Mouse (Mus musculus) heart, embryonic 10.5 days (tissue): ENCODE results near the gene Txndc9. TPM values are rescaled to one million over a fixed set of nuclear protein-coding genes. Genes with fewer than 3 reads are reported as not detected.
"Not testable (repeated sequence)": the region's sequence is repeated elsewhere in the genome, so short reads cannot be mapped to it uniquely, and the experiment has no call there.

Experiments used
- DNase-seq: peaks from one replicate; pipeline ENCODE4 v3.0.0-alpha.2; 2017; ENCODE audit warnings: low spot score
- H3K27ac ChIP-seq: fragments of 300-500 bp; sonication (generic); 2 replicates; pipeline ENCODE4 v1.5.1; 2016; ENCODE audit warnings: mild to moderate bottlenecking
- H3K27me3 ChIP-seq: fragments of 300-500 bp; sonication (generic); 2 replicates; pipeline ENCODE4 v1.6.1; 2016; ENCODE audit warnings: mild to moderate bottlenecking; ENCODE audit not compliant: poor library complexity, insufficient read depth, severe bottlenecking
- H3K36me3 ChIP-seq: fragments of 300-500 bp; sonication (generic); 2 replicates; pipeline ENCODE4 v1.6.1; 2016; ENCODE audit warnings: mild to moderate bottlenecking, moderate library complexity
- H3K4me1 ChIP-seq: fragments of 300-500 bp; sonication (generic); 2 replicates; pipeline ENCODE4 v1.6.1; 2016; ENCODE audit warnings: mild to moderate bottlenecking
- H3K4me3 ChIP-seq: fragments of 300-500 bp; sonication (generic); 2 replicates; pipeline ENCODE4 v1.5.1; 2016; ENCODE audit warnings: mild to moderate bottlenecking, moderate library complexity
- H3K9me3 ChIP-seq: fragments of 300-500 bp; sonication (generic); 2 replicates; pipeline ENCODE4 v1.6.1; 2016; ENCODE audit warnings: mild to moderate bottlenecking, moderate library complexity
- WGBS: fragments of 180-500 bp; shearing (Covaris S2); methylation state at CpG from one replicate; pipeline ENCODE4 v1.1.7; 2016; 5-methylcytosine and 5-hydroxymethylcytosine counted together
- polyA plus RNA-seq: library from polyadenylated mRNA; unstranded; fragments of >200 nt; fragmentation: Nextera tagmentation; extraction: Ambion mirVana; gene quantifications from 2 replicates; pipeline ENCODE4 v1.2.1, GENCODE M21; 2016

Gene Txndc9
- polyA plus RNA-seq, 1 experiment from 2014 or later: 143 TPM

GRCm38 (mm10) chr1:37999552-37999951 is 1.9 kb upstream of the Txndc9 start:
- no peak for DNase-seq
- no peaks in the 10 kb centered on the region for H3K9me3 ChIP-seq
- H3K27ac ChIP-seq: no peak overlapping the region
- H3K27me3 ChIP-seq: no peaks in the 10 kb centered on the region
- WGBS: 71% methylated on average over 3 of the region's 3 CpGs
- H3K4me3 ChIP-seq: peak overlapping the region; percentile 99
- H3K36me3 ChIP-seq: peaks cover 11% of the 10 kb centered on the region
- peaks cover 14% of the 10 kb centered on the region for H3K4me1 ChIP-seq

GRCm38 (mm10) chr1:37998371-37999199 is 892 bp upstream of the Txndc9 start:
- Histone ChIP-seq H3K36me3 (peaks cover 21% of the 10 kb centered on the region), H3K4me3 (peak overlapping the region; percentile 99), H3K9me3 (no peaks in the 10 kb centered on the region), H3K27ac (peak overlapping the region; percentile 96), H3K4me1 (peaks cover 14% of the 10 kb centered on the region), H3K27me3 (no peaks in the 10 kb centered on the region)
- DNase-seq: no peak
- WGBS: 4% methylated on average over 47 of the region's 47 CpGs

- Histone ChIP-seq H3K4me1 (peaks cover 14% of the 10 kb centered on the region), H3K27ac (peak overlapping the region; percentile 96), H3K27me3 (no peaks in the 10 kb centered on the region), H3K9me3 (no peaks in the 10 kb centered on the region), H3K4me3 (peak overlapping the region; percentile 99), H3K36me3 (peaks cover 37% of the 10 kb centered on the region)
- WGBS: under 1% methylated on average over 42 of the region's 42 CpGs
- DNase-seq: peak; percentile 99
These were observed 712 bp downstream of the Txndc9 start for GRCm38 (mm10) chr1:37996877-37997484.

- 47% methylated on average over 3 of the region's 3 CpGs for WGBS
- DNase-seq: peak; percentile 61
- no peaks in the 10 kb centered on the region for H3K27me3 ChIP-seq
- peaks cover 44% of the 10 kb centered on the region for H3K36me3 ChIP-seq
- no peaks in the 10 kb centered on the region for H3K9me3 ChIP-seq
- peaks cover 14% of the 10 kb centered on the region for H3K4me1 ChIP-seq
- H3K4me3 ChIP-seq: peak overlapping the region; percentile 99
- H3K27ac ChIP-seq: peak overlapping the region; percentile 96
These were observed 1.5 kb downstream of the Txndc9 start for GRCm38 (mm10) chr1:37996226-37996625.

GRCm38 (mm10) chr1:37987856-37988255 is 9.8 kb downstream of the Txndc9 start:
- Histone ChIP-seq H3K27ac (no peak overlapping the region), H3K9me3 (no peaks in the 10 kb centered on the region), H3K4me3 (no peak overlapping the region), H3K4me1 (no peaks in the 10 kb centered on the region), H3K36me3 (peaks cover 73% of the 10 kb centered on the region), H3K27me3 (no peaks in the 10 kb centered on the region)
- WGBS: 91% methylated on average over 5 of the region's 5 CpGs
- no peak for DNase-seq

GRCm38 (mm10) chr1:37985764-37986323 is 11.8 kb downstream of the Txndc9 start:
- DNase-seq: no peak

GRCm38 (mm10) chr1:37984326-37984725 is 13.4 kb downstream of the Txndc9 start:
- DNase-seq: no peak
- peaks cover 37% of the 10 kb centered on the region for H3K36me3 ChIP-seq
- no peak overlapping the region for H3K27ac ChIP-seq
- no peak overlapping the region for H3K4me3 ChIP-seq
- no peaks in the 10 kb centered on the region for H3K9me3 ChIP-seq
- H3K27me3 ChIP-seq: no peaks in the 10 kb centered on the region
- H3K4me1 ChIP-seq: no peaks in the 10 kb centered on the region
- WGBS: 81% methylated on average over 1 of the region's 1 CpGs

More at GRCm38 (mm10) chr1:37985764-37986323, 11.8 kb downstream of the Txndc9 start:
- WGBS: 77% methylated on average over 9 of the region's 9 CpGs
- H3K4me3 ChIP-seq: no peak overlapping the region
- no peaks in the 10 kb centered on the region for H3K9me3 ChIP-seq
- H3K36me3 ChIP-seq: peaks cover 52% of the 10 kb centered on the region
- H3K4me1 ChIP-seq: no peaks in the 10 kb centered on the region
- no peak overlapping the region for H3K27ac ChIP-seq
- H3K27me3 ChIP-seq: no peaks in the 10 kb centered on the region

- Histone ChIP-seq H3K27me3 (no peaks in the 10 kb centered on the region; the same call in 1 of the 2 replicates), H3K27ac (no peak overlapping the region), H3K9me3 (no peaks in the 10 kb centered on the region), H3K4me3 (no peak overlapping the region), H3K36me3 (no peaks in the 10 kb centered on the region), H3K4me1 (no peaks in the 10 kb centered on the region)
- peak; percentile 70 for DNase-seq
- WGBS: 89% methylated on average over 7 of the region's 7 CpGs
These were observed 20.4 kb downstream of the Txndc9 start for GRCm38 (mm10) chr1:37977303-37977702.

GRCm38 (mm10) chr1:37976666-37977065 is 21.0 kb downstream of the Txndc9 start:
- H3K36me3 ChIP-seq, H3K27me3 ChIP-seq, H3K4me1 ChIP-seq, H3K27ac ChIP-seq, H3K9me3 ChIP-seq, DNase-seq, H3K4me3 ChIP-seq: not testable (repeated sequence)
- 73% methylated on average over 9 of the region's 9 CpGs for WGBS

GRCm38 (mm10) chr1:37971520-37971919 is 26.2 kb downstream of the Txndc9 start:
- no peak overlapping the region for H3K27ac ChIP-seq
- no peak for DNase-seq
- 31% methylated on average over 4 of the region's 4 CpGs for WGBS
- H3K4me3 ChIP-seq: no peak overlapping the region
- H3K27me3 ChIP-seq: no peaks in the 10 kb centered on the region; the same call in 1 of the 2 replicates
- no peaks in the 10 kb centered on the region for H3K9me3 ChIP-seq
- H3K36me3 ChIP-seq: no peaks in the 10 kb centered on the region
- H3K4me1 ChIP-seq: no peaks in the 10 kb centered on the region

GRCm38 (mm10) chr1:37968746-37969145 is 28.9 kb downstream of the Txndc9 start:
- WGBS: 87% methylated on average over 6 of the region's 6 CpGs
- H3K36me3 ChIP-seq: no peaks in the 10 kb centered on the region
- no peak overlapping the region for H3K4me3 ChIP-seq
- H3K27me3 ChIP-seq: no peaks in the 10 kb centered on the region
- no peak overlapping the region for H3K27ac ChIP-seq
- DNase-seq: no peak
- peaks cover 3% of the 10 kb centered on the region; the same call in 1 of the 2 replicates for H3K4me1 ChIP-seq
- H3K9me3 ChIP-seq: no peaks in the 10 kb centered on the region

GRCm38 (mm10) chr1:37965571-37965970 is 32.1 kb downstream of the Txndc9 start:
- no peak for DNase-seq
- H3K9me3 ChIP-seq: no peaks in the 10 kb centered on the region
- H3K27me3 ChIP-seq: no peaks in the 10 kb centered on the region
- H3K4me3 ChIP-seq: no peak overlapping the region
- H3K27ac ChIP-seq: no peak overlapping the region
- 68% methylated on average over 10 of the region's 10 CpGs for WGBS
- H3K4me1 ChIP-seq: peaks cover 3% of the 10 kb centered on the region; the same call in 1 of the 2 replicates
- no peaks in the 10 kb centered on the region for H3K36me3 ChIP-seq

- Histone ChIP-seq H3K9me3 (no peaks in the 10 kb centered on the region), H3K27me3 (no peaks in the 10 kb centered on the region), H3K36me3 (no peaks in the 10 kb centered on the region), H3K4me1 (no peaks in the 10 kb centered on the region), H3K4me3 (no peak overlapping the region), H3K27ac (no peak overlapping the region)
- WGBS: 81% methylated on average over 5 of the region's 5 CpGs
- DNase-seq: no peak
These were observed 38.2 kb downstream of the Txndc9 start for GRCm38 (mm10) chr1:37959486-37959885.
